Comparison of ENCODE assay signal across 17 mouse cellular contexts in genomic region chr10:92079421-92079820, GRCm38 (mm10).
A peak's percentile ranks its signal among the peaks of the same experiment; 100 is the strongest.
DNase-seq lines count a peak whose midpoint lies in the region; ATAC-seq and TF ChIP-seq lines count a peak whose summit lies in the region.
"Had no signal": no experiment of that assay in that cellular context is flagged by ENCODE, and none has a peak within 500 bp of the region (broad histone marks: within the 10 kb centered on the region; RNA-seq: fewer than 3 reads in every experiment).

No protein-coding gene starts in this region.

- no peak for ATAC-seq in forebrain, embryonic 15.5 days (replicated peaks)
- ATAC-seq in kidney, postnatal 0 days (replicated peaks; ENCODE audit: low FRiP score, low read depth), result no peak
- ATAC-seq in cerebellum, adult (ENCODE audit: insufficient number of reproducible peaks, low FRiP score, low TSS enrichment), result no peak
- ATAC-seq: CD4-positive, CD25-positive, alpha-beta regulatory T cell, adult 4 months; inflammation-experienced regulatory T-cells, adult 6 months had no signal

- no peak overlapping the region for H3K4me3 ChIP-seq in forebrain, embryonic 10.5 days
- no peak overlapping the region for H3K4me3 ChIP-seq in forebrain, embryonic 15.5 days
- H3K4me3 ChIP-seq in kidney, postnatal 0 days (replicated peaks; ENCODE audit: low read depth, low read length), result no peak overlapping the region
- H3K4me3 ChIP-seq: erythroblast, embryonic 14.5 days had no signal

- 16% methylated on average over 4 of the region's 4 CpGs for WGBS in forebrain, embryonic 10.5 days
- WGBS in forebrain, embryonic 15.5 days, result 10% methylated on average over 4 of the region's 4 CpGs
- 30% methylated on average over 4 of the region's 4 CpGs for WGBS in kidney, postnatal 0 days

- no peak overlapping the region for H3K9ac ChIP-seq in forebrain, embryonic 15.5 days (replicated peaks)
- H3K9ac ChIP-seq in kidney, postnatal 0 days (ENCODE audit: low read depth, low read length), result no peak overlapping the region

- 0 out of 2 replicates have a peak overlapping the region, but pooled peaks have one; percentile 21 for H3K27ac ChIP-seq in forebrain, embryonic 10.5 days
- no peak overlapping the region for H3K27ac ChIP-seq in forebrain, embryonic 15.5 days (replicated peaks)
- no peak overlapping the region for H3K27ac ChIP-seq in kidney, postnatal 0 days

- TF ChIP-seq CTCF in kidney, postnatal 0 days (IDR thresholded peaks at IDR 0.05; ENCODE audit: low read depth), result no peak

- H3K36me3 ChIP-seq in forebrain, embryonic 10.5 days (replicated peaks), result peaks cover 34% of the 10 kb centered on the region
- H3K36me3 ChIP-seq in forebrain, embryonic 15.5 days, result no peaks in the 10 kb centered on the region
- no peaks in the 10 kb centered on the region for H3K36me3 ChIP-seq in kidney, postnatal 0 days (ENCODE audit: insufficient read depth, low read length)
- H3K36me3 ChIP-seq: G1E had no signal

- peaks cover 87% of the 10 kb centered on the region for H3K4me1 ChIP-seq in forebrain, embryonic 10.5 days
- H3K4me1 ChIP-seq in forebrain, embryonic 15.5 days, result peaks cover 33% of the 10 kb centered on the region
- 0 out of 2 replicates have a peak, but pooled peaks cover 1% of the 10 kb centered on the region for H3K4me1 ChIP-seq in kidney, postnatal 0 days (replicated peaks; ENCODE audit: insufficient read depth, low read length)

- H3K27me3 ChIP-seq in forebrain, embryonic 10.5 days (ENCODE audit: poor library complexity, severe bottlenecking), result peaks cover 54% of the 10 kb centered on the region
- H3K27me3 ChIP-seq in forebrain, embryonic 15.5 days, result no peaks in the 10 kb centered on the region
- H3K27me3 ChIP-seq in kidney, postnatal 0 days (ENCODE audit: insufficient read depth, low read length), result no peaks in the 10 kb centered on the region

- no peak for DNase-seq in forebrain, embryonic 10.5 days (ENCODE audit: extremely low spot score, low spot score)
- peak; percentile 67 for DNase-seq in kidney, postnatal 0 days (ENCODE audit: low spot score)
- no peak for DNase-seq in kidney, postnatal 36 days
- peak; percentile 36 for DNase-seq in embryo, embryonic 11 days
- peak; percentile 34 for DNase-seq in mesoderm, embryonic 11.5 days (ENCODE audit: low read depth, low spot score)
- DNase-seq in left cerebral cortex, adult 8-10 months (ENCODE audit: low spot score in 2 of 2), result no peak
- DNase-seq: cerebellum, adult 9-11 months; gastrocnemius, postnatal 25 days; liver; lung, adult 18-20 months; thymus, adult 18-20 months had no signal

- H3K9me3 ChIP-seq in forebrain, embryonic 10.5 days, result no peaks in the 10 kb centered on the region
- H3K9me3 ChIP-seq in forebrain, embryonic 15.5 days, result no peaks in the 10 kb centered on the region
- H3K9me3 ChIP-seq in kidney, postnatal 0 days (replicated peaks; ENCODE audit: low read length), result no peaks in the 10 kb centered on the region

- H3K4me2 ChIP-seq in forebrain, embryonic 15.5 days (replicated peaks), result no peak overlapping the region
- H3K4me2 ChIP-seq in kidney, postnatal 0 days (ENCODE audit: low read length), result no peak overlapping the region

Comparison
In these comparisons a context has a peak if more than half of its experiments do, and no peak if none do; other contexts are left out.
1. DNase-seq: peak in kidney, postnatal 0 days (single experiment), embryo, embryonic 11 days (single experiment) and mesoderm, embryonic 11.5 days (single experiment); none in forebrain, embryonic 10.5 days (single experiment), kidney, postnatal 36 days (0 of 2) and left cerebral cortex, adult 8-10 months (0 of 2).